24 mouse cellular contexts compared by ENCODE assay signal in genomic region chr13:92973791-92974190, GRCm38 (mm10).
A peak's percentile ranks its signal among the peaks of the same experiment; 100 is the strongest.
DNase-seq lines count a peak whose midpoint lies in the region; ATAC-seq and TF ChIP-seq lines count a peak whose summit lies in the region.
"Had no signal": no experiment of that assay in that cellular context is flagged by ENCODE, and none has a peak within 500 bp of the region (broad histone marks: within the 10 kb centered on the region; RNA-seq: fewer than 3 reads in every experiment).

No protein-coding gene starts in this region.

- H3K4me1 ChIP-seq in forebrain, embryonic 14.5 days (ENCODE audit: control insufficient read depth, insufficient read depth, low read length), result no peaks in the 10 kb centered on the region
- H3K4me1 ChIP-seq in hindbrain, embryonic 16.5 days (ENCODE audit: control insufficient read depth, insufficient read depth, low read depth, low read length), result no peaks in the 10 kb centered on the region
- H3K4me1 ChIP-seq: heart, embryonic 12.5 days; kidney, embryonic 15.5 days; limb, embryonic 13.5 days; liver, embryonic 15.5 days; midbrain, embryonic 12.5 days; neural tube, embryonic 13.5 days had no signal

- no peak overlapping the region for H3K27ac ChIP-seq in gastrocnemius, adult 2 months
- H3K27ac ChIP-seq in forebrain, embryonic 14.5 days (ENCODE audit: low read depth, low read length), result no peak overlapping the region
- no peak overlapping the region for H3K27ac ChIP-seq in hindbrain, embryonic 16.5 days (ENCODE audit: low read depth, low read length)
- H3K27ac ChIP-seq: embryonic facial prominence, embryonic 10.5 days; hindbrain, embryonic 14.5 days; kidney, embryonic 15.5 days; limb, embryonic 13.5 days; liver, embryonic 15.5 days; midbrain, embryonic 12.5 days; neural tube, embryonic 13.5 days had no signal

- no peaks in the 10 kb centered on the region for H3K9me3 ChIP-seq in forebrain, embryonic 14.5 days (replicated peaks; ENCODE audit: control insufficient read depth, low read length)
- no peaks in the 10 kb centered on the region for H3K9me3 ChIP-seq in hindbrain, embryonic 16.5 days (ENCODE audit: control insufficient read depth, low read length)
- H3K9me3 ChIP-seq: embryonic facial prominence, embryonic 10.5 days; heart, embryonic 12.5 days; kidney, embryonic 15.5 days; limb, embryonic 13.5 days; liver, embryonic 15.5 days; midbrain, embryonic 12.5 days; neural tube, embryonic 13.5 days had no signal

- no peak overlapping the region for H3K4me3 ChIP-seq in gastrocnemius, adult 2 months
- no peak overlapping the region for H3K4me3 ChIP-seq in forebrain, embryonic 14.5 days (ENCODE audit: low read depth, low read length)
- H3K4me3 ChIP-seq in hindbrain, embryonic 16.5 days (ENCODE audit: low read length), result no peak overlapping the region
- H3K4me3 ChIP-seq: embryonic facial prominence, embryonic 10.5 days; heart, embryonic 12.5 days; kidney, embryonic 15.5 days; limb, embryonic 13.5 days; liver, embryonic 15.5 days; midbrain, embryonic 12.5 days; neural tube, embryonic 13.5 days had no signal

- H3K27me3 ChIP-seq in forebrain, embryonic 14.5 days (replicated peaks; ENCODE audit: control insufficient read depth, insufficient read depth, low read length), result no peaks in the 10 kb centered on the region
- H3K27me3 ChIP-seq in hindbrain, embryonic 16.5 days (replicated peaks; ENCODE audit: control insufficient read depth, insufficient read depth, low read length), result no peaks in the 10 kb centered on the region
- H3K27me3 ChIP-seq: heart, embryonic 12.5 days; kidney, embryonic 15.5 days; limb, embryonic 13.5 days; liver, embryonic 15.5 days; midbrain, embryonic 12.5 days; neural tube, embryonic 13.5 days had no signal

- H3K4me2 ChIP-seq in forebrain, embryonic 14.5 days (ENCODE audit: low read length), result no peak overlapping the region
- H3K4me2 ChIP-seq in hindbrain, embryonic 16.5 days (ENCODE audit: low read length), result no peak overlapping the region
- H3K4me2 ChIP-seq: heart, embryonic 12.5 days; hindbrain, embryonic 14.5 days; kidney, embryonic 15.5 days; limb, embryonic 13.5 days; liver, embryonic 15.5 days; midbrain, embryonic 12.5 days; neural tube, embryonic 13.5 days had no signal

- H3K36me3 ChIP-seq in forebrain, embryonic 14.5 days (ENCODE audit: control insufficient read depth, insufficient read depth, low read length), result no peaks in the 10 kb centered on the region
- H3K36me3 ChIP-seq in hindbrain, embryonic 16.5 days (ENCODE audit: control insufficient read depth, insufficient read depth, low read length), result no peaks in the 10 kb centered on the region
- H3K36me3 ChIP-seq: embryonic facial prominence, embryonic 10.5 days; heart, embryonic 12.5 days; kidney, embryonic 15.5 days; limb, embryonic 13.5 days; liver, embryonic 15.5 days; midbrain, embryonic 12.5 days; neural tube, embryonic 13.5 days had no signal

- H3K9ac ChIP-seq in forebrain, embryonic 14.5 days (ENCODE audit: low read length), result no peak overlapping the region
- H3K9ac ChIP-seq in hindbrain, embryonic 16.5 days (ENCODE audit: low read depth, low read length), result no peak overlapping the region
- H3K9ac ChIP-seq: heart, embryonic 12.5 days; hindbrain, embryonic 14.5 days; kidney, embryonic 15.5 days; limb, embryonic 13.5 days; liver, embryonic 15.5 days; midbrain, embryonic 12.5 days; neural tube, embryonic 13.5 days had no signal

- ATAC-seq in forebrain, embryonic 14.5 days, result no peak
- no peak for ATAC-seq in hindbrain, embryonic 16.5 days
- ATAC-seq: intestine, embryonic 16.5 days; lung, postnatal 0 days had no signal

- peak; percentile 9; the same call in 1 of the 2 replicates for TF ChIP-seq CTCF in gastrocnemius, adult 2 months (IDR thresholded peaks at IDR 0.05)

- DNase-seq in gastrocnemius, adult 2 months, result no peak
- no peak for DNase-seq in gastrocnemius, postnatal 4 days (ENCODE audit: low spot score in 2 of 2)
- DNase-seq in right cerebral cortex, adult 18-20 months, result peak; percentile 67
- no peak for DNase-seq in right cerebral cortex, postnatal 4 days
- DNase-seq in left cerebral cortex, postnatal 25 days (ENCODE audit: low spot score in 2 of 2), result peak; percentile 51 to 93
- no peak for DNase-seq in forebrain, embryonic 14.5 days (ENCODE audit: low spot score)
- DNase-seq in adrenal gland, postnatal 4 days (ENCODE audit: low spot score in 2 of 2), result no peak
- DNase-seq: adrenal gland, postnatal 25 days; cerebellum, adult 18-20 months; cerebellum, postnatal 36 days; heart, postnatal 36 days; kidney, postnatal 4 days; thymus, postnatal 36 days had no signal

- intact Hi-C loops in gastrocnemius, adult 2 months (cut with DNase I), result no loop called here
- intact Hi-C loops in left cerebral cortex, postnatal 25 days (cut with DNase I), result loop anchor here (1.0 to 5.0 kb wide), 2 partner anchors 27 to 216 kb away; no protein-coding TSS in a partner anchor

- 84% methylated on average over 4 of the region's 4 CpGs for WGBS in forebrain, embryonic 14.5 days
- 73% methylated on average over 4 of the region's 4 CpGs for WGBS in hindbrain, embryonic 16.5 days

Comparison
In these comparisons a context has a peak if more than half of its experiments do, and no peak if none do; other contexts are left out.
1. DNase-seq: peak in right cerebral cortex, adult 18-20 months (single experiment) and left cerebral cortex, postnatal 25 days (2 of 2); none in gastrocnemius, adult 2 months (single experiment), gastrocnemius, postnatal 4 days (0 of 2), right cerebral cortex, postnatal 4 days (single experiment), forebrain, embryonic 14.5 days (single experiment) and adrenal gland, postnatal 4 days (0 of 2).